Comparison of ENCODE assay signal across 8 mouse cellular contexts in the genomic region with DNA sequence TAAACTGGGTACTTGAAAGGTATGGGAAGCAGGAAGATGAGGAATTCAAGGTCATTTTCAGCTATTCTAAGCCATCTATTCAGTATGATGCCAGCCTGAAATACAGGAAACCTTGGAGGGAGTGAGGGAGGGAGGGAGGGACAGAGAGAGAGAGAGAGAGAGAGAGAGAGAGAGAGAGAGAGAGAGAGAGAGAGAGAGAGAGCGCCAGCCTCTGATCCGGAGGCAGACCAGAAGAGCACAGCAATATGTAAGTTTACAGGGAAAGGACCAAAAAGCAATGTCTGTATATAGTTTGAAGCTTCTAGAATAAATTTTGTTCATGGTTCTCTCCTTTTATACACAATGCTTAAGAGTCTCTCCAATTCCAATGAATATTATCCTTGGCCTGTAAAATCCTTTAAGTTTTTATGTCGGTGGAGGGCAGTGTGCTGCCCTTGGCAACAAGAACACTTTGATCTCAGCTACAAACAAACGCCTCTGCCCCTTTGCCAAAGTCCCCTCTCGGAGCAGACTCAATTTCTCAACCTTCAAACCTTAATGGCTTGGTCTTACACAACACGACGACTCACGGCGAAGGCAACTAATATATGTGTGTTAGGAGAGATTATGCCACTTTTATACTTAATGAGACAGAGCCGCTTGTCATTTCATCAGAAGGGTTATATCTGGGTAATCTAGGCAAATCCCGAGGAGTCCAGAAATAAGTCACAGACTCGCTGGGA. TPM values are rescaled to one million over a fixed set of nuclear protein-coding genes. Genes with fewer than 3 reads are reported as not detected.
DNase-seq lines count a peak whose midpoint lies in the region; ATAC-seq and TF ChIP-seq lines count a peak whose summit lies in the region.

No protein-coding gene starts in this region.

- no peak for TF ChIP-seq CTCF in G1E (IDR thresholded peaks at IDR 0.05; ENCODE audit: low read depth, low read length)

- peak; percentile 9 for DNase-seq in embryo, embryonic 10 days (ENCODE audit: low spot score)
- no peak for DNase-seq in embryo, embryonic 10.5 days (ENCODE audit: low spot score)
- DNase-seq in G1E (ENCODE audit: low spot score): no peak
- no peak for DNase-seq in forebrain, embryonic 11.5 days (ENCODE audit: low spot score)
- DNase-seq in kidney, adult 18-20 months: peak; percentile 13
- no peak for DNase-seq in frontal cortex, postnatal 10 days (ENCODE audit: low spot score in 2 of 2)
- no peak for DNase-seq in left cerebral cortex, adult 11 months (ENCODE audit: low spot score)

- H3K4me1 ChIP-seq in G1E (ENCODE audit: insufficient read depth, low read depth, low read length): peaks cover 3% of the 10 kb centered on the region
- no peaks in the 10 kb centered on the region for H3K4me1 ChIP-seq in forebrain, embryonic 11.5 days (replicated peaks; ENCODE audit: control insufficient read depth, insufficient read depth, low read length)

- H3K4me2 ChIP-seq in forebrain, embryonic 11.5 days (ENCODE audit: low read depth, low read length, severe bottlenecking): peak overlapping the region; percentile 51

- H3K27me3 ChIP-seq in G1E (ENCODE audit: insufficient read depth, low read length): no peaks in the 10 kb centered on the region
- H3K27me3 ChIP-seq in forebrain, embryonic 11.5 days (ENCODE audit: control insufficient read depth, insufficient read depth, low read length): no peaks in the 10 kb centered on the region

- no peaks in the 10 kb centered on the region for H3K9me3 ChIP-seq in G1E (replicated peaks)
- no peaks in the 10 kb centered on the region for H3K9me3 ChIP-seq in forebrain, embryonic 11.5 days (ENCODE audit: control insufficient read depth, low read length)

- peak overlapping the region; percentile 73 for H3K4me3 ChIP-seq in G1E (ENCODE audit: low read depth, low read length)
- H3K4me3 ChIP-seq in forebrain, embryonic 11.5 days (ENCODE audit: low read depth, low read length): peak overlapping the region; percentile 48

- peak overlapping the region; percentile 61 for H3K9ac ChIP-seq in forebrain, embryonic 11.5 days (ENCODE audit: low read length)

- 30% methylated on average over 12 of the region's 12 CpGs for WGBS in forebrain, embryonic 11.5 days

- H3K36me3 ChIP-seq in G1E (replicated peaks): peaks cover 39% of the 10 kb centered on the region
- no peaks in the 10 kb centered on the region for H3K36me3 ChIP-seq in forebrain, embryonic 11.5 days (ENCODE audit: control insufficient read depth, insufficient read depth, low read length)

- H3K27ac ChIP-seq in forebrain, embryonic 11.5 days (ENCODE audit: low read depth, low read length): no peak overlapping the region

- peak; percentile 30; the same call in 1 of the 2 replicates for ATAC-seq in G1E (ENCODE audit: extremely low read depth, insufficient number of reproducible peaks, low FRiP score, poor library complexity, severe bottlenecking)
- ATAC-seq in forebrain, embryonic 11.5 days (replicated peaks; ENCODE audit: low FRiP score): peak; percentile 19; the same call in 1 of the 2 replicates
- ATAC-seq in megakaryocyte progenitor cell, adult 5-6 weeks (replicated peaks; ENCODE audit: poor library complexity): peak; percentile 40

RNA-seq across cellular contexts. Expression of gene Timm8a1, which starts 1.1 kb away (rescaled TPM):
- 28.7 and 31.9 TPM in 2 replicates for total RNA-seq in G1E (2014; fragmentation: Nextera tagmentation)
- 176 and 206 TPM in 2 replicates for total RNA-seq in G1E (2017)
- 4.8 and 6.5 TPM in 2 replicates for polyA plus RNA-seq in G1E (2012)
- 72.0 and 81.3 TPM in 2 replicates for polyA plus RNA-seq in forebrain, embryonic 11.5 days (2014; fragmentation: Nextera tagmentation; extraction: Ambion mirVana)
- total RNA-seq in megakaryocyte progenitor cell, adult 5-6 weeks (2015): 126 and 133 TPM in 2 replicates
- total RNA-seq in megakaryocyte progenitor cell, adult 5-6 weeks (2017): 147 and 157 TPM in 2 replicates

RNA-seq across cellular contexts. Expression of gene Btk, which starts 42.8 kb away (rescaled TPM):
- total RNA-seq in G1E (2014; fragmentation: Nextera tagmentation): 46.2 and 48.8 TPM in 2 replicates
- 43.5 and 62.8 TPM in 2 replicates for total RNA-seq in G1E (2017)
- 4.9 and 10.9 TPM in 2 replicates for polyA plus RNA-seq in G1E (2012)
- 0.99 and 1.2 TPM in 2 replicates for polyA plus RNA-seq in forebrain, embryonic 11.5 days (2014; fragmentation: Nextera tagmentation; extraction: Ambion mirVana)
- total RNA-seq in megakaryocyte progenitor cell, adult 5-6 weeks (2015): 61.0 and 66.6 TPM in 2 replicates
- total RNA-seq in megakaryocyte progenitor cell, adult 5-6 weeks (2017): 48.4 and 78.0 TPM in 2 replicates

RNA-seq across cellular contexts. Expression of gene Rpl36a, which starts 44.9 kb away (rescaled TPM):
- total RNA-seq in G1E (2014; fragmentation: Nextera tagmentation) (580 and 621 TPM in 2 replicates), G1E (2017) (2,759 and 2,840 TPM in 2 replicates)
- 125 and 151 TPM in 2 replicates for polyA plus RNA-seq in G1E (2012)
- polyA plus RNA-seq in forebrain, embryonic 11.5 days (2014; fragmentation: Nextera tagmentation; extraction: Ambion mirVana): 295 and 342 TPM in 2 replicates
- 1,859 and 2,008 TPM in 2 replicates for total RNA-seq in megakaryocyte progenitor cell, adult 5-6 weeks (2015)
- total RNA-seq in megakaryocyte progenitor cell, adult 5-6 weeks (2017): 6,795 and 7,096 TPM in 2 replicates

Comparison
In these comparisons a context has a peak if more than half of its experiments do, and no peak if none do; other contexts are left out.
1. DNase-seq: peak in embryo, embryonic 10 days (single experiment) and kidney, adult 18-20 months (single experiment); none in embryo, embryonic 10.5 days (single experiment), G1E (single experiment), forebrain, embryonic 11.5 days (single experiment), frontal cortex, postnatal 10 days (0 of 2) and left cerebral cortex, adult 11 months (single experiment).
2. Peak in every context shown above with its lines, with median percentiles within 50 percentile points of each other: ATAC-seq.